Mouse (Mus musculus) small intestine, adult 2 months (tissue): ENCODE measurements around the gene Zfp687. TPM values are rescaled to one million over a fixed set of nuclear protein-coding genes. Genes with fewer than 3 reads are reported as not detected.
A peak's percentile ranks its signal among the peaks of the same experiment; 100 is the strongest.
"Not testable (repeated sequence)": the region's sequence is repeated elsewhere in the genome, so short reads cannot be mapped to it uniquely, and the experiment has no call there.

Source experiments
- H3K27ac ChIP-seq: fragments of 200-500 bp; 2 replicates; pipeline ENCODE4 v1.5.1; 2012; ENCODE audit warnings: low read depth, low read length, control low read depth, inconsistent platforms; ENCODE audit not compliant: insufficient read depth
- H3K27me3 ChIP-seq: fragments of 200-500 bp; 2 replicates; pipeline ENCODE4 v1.6.1; 2012; ENCODE audit warnings: mild to moderate bottlenecking, moderate library complexity, low read length, inconsistent platforms; ENCODE audit not compliant: control insufficient read depth, insufficient read depth
- H3K36me3 ChIP-seq: fragments of 200-500 bp; 2 replicates; pipeline ENCODE4 v1.6.1; 2012; ENCODE audit warnings: mild to moderate bottlenecking, low read length, control low read depth, inconsistent platforms; ENCODE audit not compliant: control insufficient read depth, insufficient read depth
- H3K4me1 ChIP-seq: fragments of 200-500 bp; 2 replicates; pipeline ENCODE4 v1.6.1; 2012; ENCODE audit warnings: low read length, inconsistent platforms, mixed read lengths; ENCODE audit not compliant: control insufficient read depth, insufficient read depth, insufficient read length
- H3K4me3 ChIP-seq: fragments of 200-500 bp; 2 replicates; pipeline ENCODE4 v1.5.1; 2012; ENCODE audit warnings: low read depth, mild to moderate bottlenecking, control low read depth, inconsistent platforms, low read length, moderate library complexity
- CTCF ChIP-seq: fragments of 200-500 bp; IDR thresholded peaks from 2 replicates; pipeline ENCODE4 v1.5.1; 2012; ENCODE audit warnings: low read depth, mild to moderate bottlenecking, control low read depth, inconsistent platforms, low read length, moderate library complexity, mixed read lengths; ENCODE audit not compliant: insufficient replicate concordance, insufficient read length; ENCODE audit errors: extremely low read depth
- POLR2A ChIP-seq: fragments of 200-500 bp; IDR thresholded peaks from 2 replicates; pipeline ENCODE4 v1.6.1; 2012; ENCODE audit warnings: low read depth, mild to moderate bottlenecking, control low read depth, inconsistent platforms, low read length, moderate library complexity
- WGBS: fragments of 180-500 bp; shearing (Covaris S2); methylation state at CpG from one replicate; pipeline ENCODE4 v1.1.7; 2018; 5-methylcytosine and 5-hydroxymethylcytosine counted together
- polyA plus RNA-seq: library from polyadenylated mRNA; depleted of rRNA; stranded (reverse); fragments of >200 nt; gene quantifications from 2 replicates; pipeline ENCODE4 v1.2.3, GENCODE M21; 2012

The Zfp687 gene
- polyA plus RNA-seq, 1 experiment, result 17.1 TPM

DNA sequence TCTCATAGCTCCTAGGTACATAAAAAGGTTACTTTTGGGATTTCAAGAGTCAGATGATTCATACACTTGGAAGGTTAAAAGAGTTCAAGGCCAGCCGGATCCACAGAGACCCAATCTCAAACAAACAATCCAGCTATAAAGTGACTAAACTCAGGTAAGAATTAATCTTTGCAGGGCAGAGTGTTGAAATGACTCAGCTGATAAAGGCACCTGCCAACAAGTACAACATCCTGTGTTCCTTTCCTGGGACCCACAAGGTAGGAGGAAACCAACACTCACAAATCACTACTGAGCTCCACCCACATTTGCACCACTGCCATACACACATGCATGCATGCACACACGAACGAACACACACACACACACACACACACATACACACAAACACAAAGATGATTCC is 13.4 kb upstream of the Zfp687 start:
- peaks cover 19% of the 10 kb centered on the region; the same call in 1 of the 2 replicates for H3K4me1 ChIP-seq
- no peak overlapping the region for H3K4me3 ChIP-seq
- H3K36me3 ChIP-seq, result peaks cover 23% of the 10 kb centered on the region
- WGBS, result 12% methylated on average over 3 of the region's 3 CpGs
- no peaks in the 10 kb centered on the region for H3K27me3 ChIP-seq
- TF ChIP-seq CTCF (no peak), POLR2A (no peak)
- 0 out of 2 replicates have a peak overlapping the region, but pooled peaks have one; percentile 13 for H3K27ac ChIP-seq

DNA sequence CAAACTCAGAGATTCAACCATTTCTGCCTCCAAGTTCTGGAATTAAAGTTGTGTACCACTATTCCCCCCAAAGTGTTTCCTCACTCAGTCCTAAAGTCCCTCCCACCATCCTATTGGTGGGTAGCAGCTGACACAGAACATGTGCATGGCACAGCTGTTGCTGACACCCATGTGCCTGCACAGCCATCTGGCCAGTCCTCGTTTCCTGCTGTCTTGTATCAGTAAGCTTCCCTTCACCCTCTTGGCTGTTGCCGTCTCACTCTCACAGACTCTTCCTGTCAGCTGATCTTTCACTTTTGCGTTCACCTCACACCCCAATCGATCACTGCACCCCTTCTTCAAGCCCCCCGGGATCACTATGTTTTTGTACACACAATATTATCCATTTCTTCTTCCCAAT is 12.5 kb upstream of the Zfp687 start:
- H3K4me1 ChIP-seq, result peaks cover 19% of the 10 kb centered on the region; the same call in 1 of the 2 replicates
- 14% methylated on average over 5 of the region's 5 CpGs for WGBS
- no peak overlapping the region; the same call in 1 of the 2 replicates for H3K27ac ChIP-seq

DNA sequence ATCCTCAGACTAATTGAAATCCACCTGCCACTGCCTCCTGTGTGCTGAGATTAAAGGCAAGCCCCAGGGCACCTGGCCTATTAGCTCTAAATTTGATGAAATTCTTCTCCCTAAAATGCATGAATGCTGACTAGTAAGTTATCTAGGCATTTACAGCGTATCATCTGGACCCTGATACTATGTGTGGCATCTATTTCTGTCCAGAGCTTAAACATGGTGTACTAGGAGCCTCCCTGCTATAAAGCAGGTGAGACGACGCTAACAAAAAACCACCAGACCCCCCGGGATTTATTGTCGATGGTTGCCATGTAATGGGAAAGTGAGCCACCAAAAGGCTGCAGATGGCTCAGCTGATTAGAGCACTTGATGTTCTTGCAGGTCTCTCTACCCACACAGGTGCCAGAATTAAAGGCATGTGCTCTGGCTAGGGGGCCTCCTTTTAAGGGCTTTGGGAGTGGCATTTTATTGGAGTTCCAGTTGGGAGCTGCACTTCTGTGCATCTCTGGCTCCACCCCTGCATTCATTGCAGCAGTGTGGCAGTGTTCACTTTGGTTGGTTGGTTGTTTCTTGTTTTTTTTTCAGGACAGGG is 11.9 kb upstream of the Zfp687 start:
- Histone ChIP-seq H3K36me3 (peaks cover 10% of the 10 kb centered on the region), H3K27me3 (no peaks in the 10 kb centered on the region), H3K4me1 (peaks cover 19% of the 10 kb centered on the region; the same call in 1 of the 2 replicates), H3K4me3 (no peak overlapping the region), H3K27ac (peak overlapping the region; percentile 30; the same call in 1 of the 2 replicates)
- TF ChIP-seq CTCF, result no peak
- 27% methylated on average over 5 of the region's 5 CpGs for whole genome bisulfite sequencing

More for the DNA sequence above, 12.5 kb upstream of the Zfp687 start:
- TF ChIP-seq CTCF (no peak), POLR2A (no peak)
- Histone ChIP-seq H3K36me3 (peaks cover 14% of the 10 kb centered on the region), H3K27me3 (no peaks in the 10 kb centered on the region), H3K4me3 (no peak overlapping the region)

DNA sequence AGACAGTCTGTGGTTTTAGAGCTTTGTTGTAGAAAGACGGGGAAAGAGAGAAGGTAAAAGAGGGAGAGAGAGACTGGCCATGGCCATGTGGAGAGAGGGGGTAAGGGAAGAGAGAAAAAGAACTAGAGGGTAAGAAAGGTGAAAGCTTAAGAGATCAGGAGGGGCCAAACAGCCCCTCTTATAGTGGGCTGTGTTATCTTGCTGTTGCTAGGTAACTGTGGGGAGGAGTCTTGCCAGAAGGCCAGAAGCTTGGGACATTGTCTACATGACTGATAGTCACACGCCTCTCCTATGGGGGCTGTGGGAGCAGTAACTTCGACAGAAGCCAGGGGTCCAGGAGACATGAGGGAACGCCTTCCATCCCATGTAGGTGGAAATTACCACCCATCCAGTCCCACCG is 10.0 kb upstream of the Zfp687 start:
- peaks cover 1% of the 10 kb centered on the region; the same call in 1 of the 2 replicates for H3K36me3 ChIP-seq
- no peak for TF ChIP-seq CTCF
- no peak for TF ChIP-seq POLR2A
- H3K27ac ChIP-seq, result no peak overlapping the region
- H3K27me3 ChIP-seq, result no peaks in the 10 kb centered on the region
- peaks cover 19% of the 10 kb centered on the region; the same call in 1 of the 2 replicates for H3K4me1 ChIP-seq
- no peak overlapping the region for H3K4me3 ChIP-seq
- 57% methylated on average over 5 of the region's 5 CpGs for WGBS

DNA sequence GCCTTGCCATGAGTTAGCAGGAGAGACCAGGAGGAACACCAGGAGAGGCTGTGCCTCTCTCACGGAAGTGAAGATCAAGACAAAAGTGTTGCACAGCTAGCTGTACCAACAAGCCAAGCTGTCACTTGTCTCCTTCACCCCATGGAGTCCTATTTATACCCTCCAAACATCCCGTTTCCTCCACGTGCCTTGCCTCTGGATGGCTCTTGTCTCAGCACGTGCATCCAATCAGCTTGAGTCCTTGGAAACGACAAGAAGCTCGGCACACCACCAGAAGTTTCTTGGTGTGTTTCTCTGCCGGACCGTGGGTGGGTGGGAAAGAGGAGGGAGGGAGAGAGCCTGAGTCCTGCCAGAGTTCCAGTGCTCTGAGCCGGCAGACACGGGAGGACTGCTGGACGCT is 9.3 kb upstream of the Zfp687 start:
- 36% methylated on average over 11 of the region's 11 CpGs for WGBS
- H3K4me3 ChIP-seq, result no peak overlapping the region
- peaks cover 19% of the 10 kb centered on the region; the same call in 1 of the 2 replicates for H3K4me1 ChIP-seq
- H3K27me3 ChIP-seq, result no peaks in the 10 kb centered on the region
- peaks cover 2% of the 10 kb centered on the region; the same call in 1 of the 2 replicates for H3K36me3 ChIP-seq
- H3K27ac ChIP-seq, result no peak overlapping the region
- TF ChIP-seq POLR2A (no peak), CTCF (no peak)

DNA sequence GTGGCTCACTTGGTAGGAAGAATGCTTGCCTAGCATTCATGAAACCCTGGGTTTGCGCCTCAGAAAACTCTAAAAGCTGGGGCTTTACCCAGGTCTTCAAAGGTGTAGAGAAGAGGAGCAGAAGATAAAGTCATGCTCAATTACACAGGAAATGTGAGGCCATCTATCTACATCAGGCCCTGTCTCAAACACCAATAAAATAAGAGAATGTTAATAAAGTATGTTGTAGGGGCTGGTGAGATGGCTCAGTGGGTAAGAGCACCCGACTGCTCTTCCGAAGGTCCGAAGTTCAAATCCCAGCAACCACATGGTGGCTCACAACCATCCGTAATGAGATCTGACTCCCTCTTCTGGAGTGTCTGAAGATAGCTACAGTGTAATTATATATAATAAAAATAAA is 5.7 kb upstream of the Zfp687 start:
- not testable (repeated sequence) for H3K27ac ChIP-seq, H3K27me3 ChIP-seq, H3K4me1 ChIP-seq, H3K36me3 ChIP-seq, H3K4me3 ChIP-seq
- 86% methylated on average over 5 of the region's 5 CpGs for WGBS

DNA sequence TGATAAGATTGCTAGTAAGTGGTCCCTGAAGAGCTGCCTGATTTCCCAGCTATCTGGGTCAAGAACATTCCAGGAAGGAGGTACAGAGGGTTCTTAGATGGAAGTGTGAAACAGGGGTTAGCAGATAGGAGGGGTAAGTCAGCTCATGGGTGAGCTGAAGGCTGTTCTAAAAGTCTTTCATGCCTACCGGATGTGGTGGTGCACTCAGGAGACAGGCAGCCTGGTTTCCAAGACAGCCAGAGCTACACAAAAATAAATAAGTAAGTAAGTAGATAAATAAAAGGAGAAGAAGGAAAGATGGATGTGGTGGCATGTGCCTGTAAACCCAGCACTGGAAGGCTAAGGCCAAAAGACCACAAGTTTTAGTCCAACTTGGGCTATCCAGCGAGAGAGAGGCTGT is 3.5 kb upstream of the Zfp687 start:
- no peak overlapping the region for H3K27ac ChIP-seq
- H3K36me3 ChIP-seq, result peaks cover 2% of the 10 kb centered on the region; the same call in 1 of the 2 replicates
- H3K27me3 ChIP-seq, result no peaks in the 10 kb centered on the region
- WGBS, result 87% methylated on average over 2 of the region's 2 CpGs
- no peak overlapping the region for H3K4me3 ChIP-seq
- TF ChIP-seq CTCF (no peak), POLR2A (no peak)
- 0 out of 2 replicates have a peak, but pooled peaks cover 2% of the 10 kb centered on the region for H3K4me1 ChIP-seq
